Mouse (Mus musculus): ENCODE measurements around the gene Ppm1n. TPM values are rescaled to one million over a fixed set of nuclear protein-coding genes. Genes with fewer than 3 reads are reported as not detected.

The Ppm1n gene
- polyA plus RNA-seq, 1 experiment from 2014 or later: 0.17 TPM

DNA sequence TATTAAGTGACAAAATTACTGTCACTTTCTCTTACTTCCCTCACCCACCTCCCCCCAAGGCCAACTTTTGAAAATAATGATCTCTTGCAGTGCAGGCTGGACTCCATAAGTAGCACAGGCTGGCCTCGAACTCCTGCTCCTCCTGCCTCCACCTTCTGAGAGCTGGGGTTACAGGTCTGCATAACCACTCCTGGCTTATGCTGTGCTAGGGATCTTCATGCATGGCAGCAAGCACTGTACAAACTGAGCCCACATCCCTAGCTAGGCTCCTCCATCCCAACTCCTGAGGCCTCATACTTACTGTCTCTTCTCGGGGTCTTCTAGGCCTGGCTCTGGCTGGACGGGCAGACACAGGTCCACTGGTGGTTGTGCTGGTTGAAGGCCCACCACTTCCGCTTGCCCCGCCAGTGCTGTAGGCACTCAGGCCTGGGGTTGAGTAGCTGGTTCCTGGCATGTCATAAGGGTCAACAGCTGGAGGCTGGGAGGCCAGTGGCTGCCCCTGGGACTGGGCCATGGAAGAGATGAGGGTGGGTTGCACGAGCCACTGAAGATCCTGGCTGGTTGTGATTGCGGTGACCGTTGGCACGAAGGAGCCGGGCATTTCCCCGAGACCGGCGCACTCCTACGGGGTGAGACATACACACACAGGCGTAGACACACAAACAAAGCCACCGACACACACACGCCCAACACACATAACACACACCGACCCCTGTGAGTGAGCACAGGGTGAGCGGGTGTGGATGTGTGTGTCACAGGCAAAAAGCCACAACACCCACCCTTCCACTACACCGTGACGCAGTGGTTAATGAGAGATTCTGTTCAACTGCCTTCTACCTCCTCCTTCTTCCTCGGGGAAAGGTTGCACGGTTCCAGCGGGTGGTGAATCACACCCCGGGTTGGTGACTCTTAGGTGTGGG, 27.2 kb upstream of the Ppm1n start:
- Histone ChIP-seq H3K4me1 (replicated peaks; ENCODE audit: control insufficient read depth, insufficient read depth) (peaks cover 8% of the 10 kb centered on the region; the same call in 1 of the 2 replicates), H3K27ac (replicated peaks) (no peak overlapping the region), H3K4me3 (ENCODE audit: low read depth, low read length) (no peak overlapping the region), H3K9me3 (ENCODE audit: control insufficient read depth, low read length) (no peaks in the 10 kb centered on the region), H3K9ac (ENCODE audit: low read length) (no peak overlapping the region), H3K4me2 (replicated peaks; ENCODE audit: low read depth) (peak overlapping the region; percentile 99), H3K27me3 (ENCODE audit: control insufficient read depth, insufficient read depth, low read length) (peaks cover 3% of the 10 kb centered on the region; the same call in 1 of the 2 replicates), H3K36me3 (ENCODE audit: control insufficient read depth, insufficient read depth, low read length) (no peaks in the 10 kb centered on the region)
- 66% methylated on average over 25 of the region's 25 CpGs for WGBS
- TF ChIP-seq CTCF (IDR thresholded peaks at IDR 0.05; ENCODE audit: low read depth): no peak
- TF ChIP-seq EP300 (optimal IDR thresholded peaks at IDR 0.05): no peak
- DNase-seq (ENCODE audit: low spot score) (no peak), ATAC-seq (ENCODE audit: low FRiP score, low TSS enrichment) (no peak; the same call in 1 of the 2 replicates)

DNA sequence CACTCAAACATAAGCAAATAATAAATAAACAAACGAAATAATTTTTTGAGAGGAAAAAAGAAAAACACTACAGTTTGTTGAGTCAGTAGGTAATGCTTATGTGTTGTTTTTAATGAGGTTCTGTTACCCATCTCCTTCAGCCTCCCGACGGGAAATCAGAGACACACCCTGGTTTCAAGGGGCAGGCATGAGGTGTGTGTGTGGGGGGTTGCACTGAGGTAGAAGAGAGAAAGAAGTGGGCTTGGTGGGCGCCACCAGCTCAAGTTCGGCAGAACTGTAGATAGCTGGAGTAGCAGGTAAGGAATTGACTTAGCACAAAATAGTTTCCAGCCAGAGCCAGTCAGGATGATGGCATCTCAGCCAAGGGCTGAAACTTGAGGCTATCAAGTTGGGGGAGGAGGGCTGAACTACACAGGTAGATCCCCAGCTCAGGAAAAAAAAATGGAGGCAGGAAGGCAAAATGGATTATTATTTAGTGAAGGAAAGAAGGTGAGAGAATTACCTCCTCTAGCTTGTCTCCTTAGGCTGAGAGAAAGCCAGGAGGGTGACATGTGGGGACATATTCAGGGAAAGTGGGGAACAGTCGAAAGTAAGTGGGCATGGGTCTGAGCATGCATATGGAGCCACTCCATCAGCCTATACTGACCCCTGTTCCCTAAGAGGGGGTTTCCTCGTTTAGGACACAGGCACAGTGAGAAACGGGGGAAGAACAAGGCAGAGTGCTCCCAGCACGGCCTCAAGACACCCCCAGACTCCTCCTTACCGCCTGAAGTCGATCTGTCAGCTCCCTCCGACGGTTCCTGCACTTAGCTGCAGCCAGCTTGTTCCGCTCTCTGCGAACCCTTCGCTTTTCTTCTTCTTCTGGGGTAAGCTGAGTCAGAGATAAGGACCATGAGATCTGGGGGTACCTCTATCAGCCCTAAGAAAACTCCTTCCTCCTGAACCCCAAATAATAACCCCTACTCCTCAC, 26.2 kb upstream of the Ppm1n start:
- WGBS: 53% methylated on average over 16 of the region's 16 CpGs
- H3K36me3 ChIP-seq (ENCODE audit: control insufficient read depth, insufficient read depth, low read length): no peaks in the 10 kb centered on the region
- no peak overlapping the region for H3K27ac ChIP-seq (replicated peaks)
- no peak overlapping the region for H3K4me2 ChIP-seq (replicated peaks; ENCODE audit: low read depth)
- no peak for DNase-seq (ENCODE audit: low spot score)
- peaks cover 3% of the 10 kb centered on the region; the same call in 1 of the 2 replicates for H3K27me3 ChIP-seq (ENCODE audit: control insufficient read depth, insufficient read depth, low read length)
- no peaks in the 10 kb centered on the region for H3K9me3 ChIP-seq (ENCODE audit: control insufficient read depth, low read length)
- peaks cover 8% of the 10 kb centered on the region; the same call in 1 of the 2 replicates for H3K4me1 ChIP-seq (replicated peaks; ENCODE audit: control insufficient read depth, insufficient read depth)
- ATAC-seq (ENCODE audit: low FRiP score, low TSS enrichment): no peak
- no peak for TF ChIP-seq EP300 (optimal IDR thresholded peaks at IDR 0.05)
- TF ChIP-seq CTCF (IDR thresholded peaks at IDR 0.05; ENCODE audit: low read depth): no peak
- H3K9ac ChIP-seq (ENCODE audit: low read length): no peak overlapping the region
- no peak overlapping the region for H3K4me3 ChIP-seq (ENCODE audit: low read depth, low read length)

DNA sequence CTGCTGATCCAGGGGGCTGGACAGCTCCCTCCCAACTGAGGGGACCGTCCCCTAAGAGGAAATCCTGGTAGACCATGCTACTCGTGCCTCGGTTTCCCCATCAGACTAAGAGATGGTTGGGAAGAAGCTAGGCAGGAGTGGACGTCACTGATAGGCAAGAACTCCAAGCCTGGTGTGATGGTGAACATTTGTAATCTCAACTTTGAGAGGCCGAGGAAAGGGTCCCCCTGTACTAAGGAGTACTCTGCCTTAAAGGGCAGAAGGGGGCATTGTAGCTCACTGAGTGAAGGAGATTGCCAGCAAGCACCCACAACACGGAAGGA, 25.5 kb upstream of the Ppm1n start:
- no peak overlapping the region for H3K4me3 ChIP-seq (ENCODE audit: low read depth, low read length)
- H3K4me2 ChIP-seq (replicated peaks; ENCODE audit: low read depth): no peak overlapping the region
- WGBS: 12% methylated on average over 6 of the region's 6 CpGs
- TF ChIP-seq CTCF (IDR thresholded peaks at IDR 0.05; ENCODE audit: low read depth) (no peak), EP300 (optimal IDR thresholded peaks at IDR 0.05) (no peak)
- H3K27me3 ChIP-seq (ENCODE audit: control insufficient read depth, insufficient read depth, low read length): peaks cover 3% of the 10 kb centered on the region; the same call in 1 of the 2 replicates
- peaks cover 8% of the 10 kb centered on the region; the same call in 1 of the 2 replicates for H3K4me1 ChIP-seq (replicated peaks; ENCODE audit: control insufficient read depth, insufficient read depth)
- no peak for DNase-seq (ENCODE audit: low spot score)
- no peaks in the 10 kb centered on the region for H3K36me3 ChIP-seq (ENCODE audit: control insufficient read depth, insufficient read depth, low read length)
- no peak overlapping the region for H3K27ac ChIP-seq (replicated peaks)
- ATAC-seq (ENCODE audit: low FRiP score, low TSS enrichment): no peak
- H3K9me3 ChIP-seq (ENCODE audit: control insufficient read depth, low read length): no peaks in the 10 kb centered on the region
- H3K9ac ChIP-seq (ENCODE audit: low read length): no peak overlapping the region

DNA sequence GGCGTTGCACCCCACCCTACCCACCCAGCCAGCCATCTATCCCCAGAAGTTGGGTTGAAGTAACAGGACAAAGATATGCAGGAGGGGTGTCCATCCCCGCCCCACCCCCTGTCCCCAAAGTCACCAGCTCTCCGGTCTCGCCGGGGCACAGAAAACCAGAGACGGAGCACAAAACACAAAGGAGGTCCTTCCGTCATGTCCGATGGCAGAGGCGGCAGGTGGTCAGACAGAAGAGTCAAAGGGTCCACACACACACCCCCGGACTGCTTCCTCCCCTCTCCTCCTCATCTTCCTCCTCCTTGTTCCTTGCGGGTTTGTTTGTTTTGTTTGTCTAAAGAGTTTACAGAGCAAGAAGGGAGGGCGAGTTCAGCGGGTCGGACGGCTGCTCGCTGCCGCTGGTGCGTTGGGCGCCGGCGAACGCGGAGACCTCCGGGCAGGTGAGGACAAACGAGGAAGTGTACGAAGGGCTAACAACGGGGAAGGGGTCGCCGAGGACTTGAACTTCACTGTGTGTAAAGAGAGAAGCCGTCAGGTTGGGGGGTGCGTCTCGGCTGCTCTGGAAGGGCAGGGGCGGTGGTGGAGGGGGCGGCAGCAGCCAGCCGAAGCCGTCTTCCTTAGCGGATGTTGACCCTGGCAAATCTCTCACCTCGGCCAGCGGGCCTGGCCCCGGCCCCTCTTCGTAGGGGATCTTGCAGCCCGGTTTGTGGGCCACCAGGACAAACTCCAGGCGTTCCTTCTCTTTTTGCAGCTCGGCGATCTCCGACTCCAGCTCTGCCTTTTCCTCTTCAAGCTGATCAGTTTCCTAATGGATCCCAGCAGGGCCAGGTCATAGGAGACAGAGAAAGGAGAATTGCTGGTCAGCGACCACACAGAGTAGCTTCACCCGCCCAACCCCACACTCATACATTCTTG, 24.9 kb upstream of the Ppm1n start:
- Histone ChIP-seq H3K9ac (ENCODE audit: low read length) (0 out of 2 replicates have a peak overlapping the region, but pooled peaks have one; percentile 38), H3K4me2 (replicated peaks; ENCODE audit: low read depth) (peak overlapping the region; percentile 60), H3K4me1 (replicated peaks; ENCODE audit: control insufficient read depth, insufficient read depth) (peaks cover 8% of the 10 kb centered on the region; the same call in 1 of the 2 replicates), H3K9me3 (ENCODE audit: control insufficient read depth, low read length) (no peaks in the 10 kb centered on the region), H3K36me3 (ENCODE audit: control insufficient read depth, insufficient read depth, low read length) (no peaks in the 10 kb centered on the region), H3K4me3 (ENCODE audit: low read depth, low read length) (peak overlapping the region; percentile 35), H3K27ac (replicated peaks) (no peak overlapping the region), H3K27me3 (ENCODE audit: control insufficient read depth, insufficient read depth, low read length) (peaks cover 3% of the 10 kb centered on the region; the same call in 1 of the 2 replicates)
- ATAC-seq (ENCODE audit: low FRiP score, low TSS enrichment) (no peak), DNase-seq (ENCODE audit: low spot score) (no peak)
- WGBS: 4% methylated on average over 45 of the region's 48 CpGs
- TF ChIP-seq CTCF (IDR thresholded peaks at IDR 0.05; ENCODE audit: low read depth): no peak
- TF ChIP-seq EP300 (optimal IDR thresholded peaks at IDR 0.05): no peak

- Histone ChIP-seq H3K27me3 (ENCODE audit: control insufficient read depth, insufficient read depth, low read length) (peaks cover 3% of the 10 kb centered on the region; the same call in 1 of the 2 replicates), H3K4me1 (replicated peaks; ENCODE audit: control insufficient read depth, insufficient read depth) (peaks cover 5% of the 10 kb centered on the region; the same call in 1 of the 2 replicates), H3K4me2 (replicated peaks; ENCODE audit: low read depth) (peak overlapping the region; percentile 60), H3K9ac (ENCODE audit: low read length) (no peak overlapping the region), H3K36me3 (ENCODE audit: control insufficient read depth, insufficient read depth, low read length) (no peaks in the 10 kb centered on the region), H3K9me3 (ENCODE audit: control insufficient read depth, low read length) (no peaks in the 10 kb centered on the region), H3K4me3 (ENCODE audit: low read depth, low read length) (peak overlapping the region; percentile 20), H3K27ac (replicated peaks) (no peak overlapping the region)
- TF ChIP-seq EP300 (optimal IDR thresholded peaks at IDR 0.05): no peak
- TF ChIP-seq CTCF (IDR thresholded peaks at IDR 0.05; ENCODE audit: low read depth): peak; percentile 85
- no peak for ATAC-seq (ENCODE audit: low FRiP score, low TSS enrichment)
- WGBS: 1% methylated on average over 16 of the region's 16 CpGs
- peak; percentile 84 for DNase-seq (ENCODE audit: low spot score)
Measured at GRCm38 (mm10) chr7:19303770-19304169, 23.9 kb upstream of the Ppm1n start.

All from stomach, postnatal 0 days (tissue).